Mouse (Mus musculus) testis, adult 2 months (tissue): ENCODE data around the gene Gm10306.

Experiments
- CTCF ChIP-seq: fragments of 200-500 bp; IDR thresholded peaks from 2 replicates; pipeline ENCODE4 v1.5.1; 2012; ENCODE audit warnings: low read depth, mild to moderate bottlenecking, inconsistent platforms, low read length, moderate library complexity; ENCODE audit not compliant: control insufficient read depth, insufficient read depth, insufficient replicate concordance
- POLR2A ChIP-seq: fragments of 200-500 bp; IDR thresholded peaks from 2 replicates; pipeline ENCODE4 v1.6.1; 2012; ENCODE audit warnings: low read depth, mild to moderate bottlenecking, inconsistent platforms, low read length, moderate library complexity; ENCODE audit not compliant: control insufficient read depth

- TF ChIP-seq CTCF (no peak), POLR2A (no peak)
These were observed 48.2 kb downstream of the Gm10306 start for GRCm38 (mm10) chr4:94604452-94605019.
